Mouse (Mus musculus) neural tube, embryonic 12.5 days (tissue): Measurements from ENCODE around the gene Stx5a. TPM values are rescaled to one million over a fixed set of nuclear protein-coding genes. Genes with fewer than 3 reads are reported as not detected.
A peak's percentile ranks its signal among the peaks of the same experiment; 100 is the strongest.
"Not testable (repeated sequence)": the region's sequence is repeated elsewhere in the genome, so short reads cannot be mapped to it uniquely, and the experiment has no call there.

Experiments used
- ATAC-seq: fragments of 200-750 bp; cut with Nextera tagmentation; 2 replicates; pipeline ENCODE4 v1.8.0; 2017; ENCODE audit warnings: low read depth, mild to moderate bottlenecking, moderate TSS enrichment, moderate library complexity; ENCODE audit not compliant: low FRiP score
- H3K27ac ChIP-seq: fragments of 300-500 bp; sonication (generic); 2 replicates; pipeline ENCODE4 v1.5.1; 2016
- H3K27me3 ChIP-seq: fragments of 300-500 bp; sonication (generic); replicated peaks from 2 replicates; pipeline ENCODE4 v1.6.1; 2016; ENCODE audit warnings: mild to moderate bottlenecking
- H3K36me3 ChIP-seq: fragments of 300-500 bp; sonication (generic); 2 replicates; pipeline ENCODE4 v1.6.1; 2016; ENCODE audit warnings: mild to moderate bottlenecking
- H3K4me1 ChIP-seq: fragments of 300-500 bp; sonication (generic); 2 replicates; pipeline ENCODE4 v1.6.1; 2016
- H3K4me2 ChIP-seq: fragments of 300-500 bp; sonication (generic); replicated peaks from 2 replicates; pipeline ENCODE4 v1.6.1; 2016; ENCODE audit warnings: mild to moderate bottlenecking
- H3K4me3 ChIP-seq: fragments of 300-500 bp; sonication (generic); 2 replicates; pipeline ENCODE4 v1.5.1; 2016
- H3K9ac ChIP-seq: fragments of 300-500 bp; sonication (generic); 2 replicates; pipeline ENCODE4 v1.6.1; 2016; ENCODE audit warnings: mild to moderate bottlenecking
- H3K9me3 ChIP-seq: fragments of 300-500 bp; sonication (generic); 2 replicates; pipeline ENCODE4 v1.6.1; 2016; ENCODE audit warnings: mild to moderate bottlenecking
- WGBS: fragments of 180-500 bp; shearing (Covaris S2); methylation state at CpG from one replicate; pipeline ENCODE4 v1.1.7; 2016; 5-methylcytosine and 5-hydroxymethylcytosine counted together
- polyA plus RNA-seq: library from polyadenylated mRNA; unstranded; fragments of >200 nt; fragmentation: Nextera tagmentation; extraction: Ambion mirVana; gene quantifications from 2 replicates; pipeline ENCODE4 v1.2.1, GENCODE M21; 2016

The Stx5a gene
- polyA plus RNA-seq, 1 experiment from 2014 or later = 129 TPM

GRCm38 (mm10) chr19:8711506-8711905 is 29.7 kb upstream of the Stx5a start:
- Histone ChIP-seq H3K9ac (peak overlapping the region; percentile 90), H3K36me3 (peaks cover 51% of the 10 kb centered on the region), H3K27ac (no peak overlapping the region), H3K4me1 (peaks cover 21% of the 10 kb centered on the region), H3K4me2 (peak overlapping the region; percentile 68), H3K4me3 (peak overlapping the region; percentile 76; the same call in 1 of the 2 replicates), H3K9me3 (no peaks in the 10 kb centered on the region), H3K27me3 (no peaks in the 10 kb centered on the region)
- no peak for ATAC-seq
- WGBS = 84% methylated on average over 4 of the region's 4 CpGs

DNA sequence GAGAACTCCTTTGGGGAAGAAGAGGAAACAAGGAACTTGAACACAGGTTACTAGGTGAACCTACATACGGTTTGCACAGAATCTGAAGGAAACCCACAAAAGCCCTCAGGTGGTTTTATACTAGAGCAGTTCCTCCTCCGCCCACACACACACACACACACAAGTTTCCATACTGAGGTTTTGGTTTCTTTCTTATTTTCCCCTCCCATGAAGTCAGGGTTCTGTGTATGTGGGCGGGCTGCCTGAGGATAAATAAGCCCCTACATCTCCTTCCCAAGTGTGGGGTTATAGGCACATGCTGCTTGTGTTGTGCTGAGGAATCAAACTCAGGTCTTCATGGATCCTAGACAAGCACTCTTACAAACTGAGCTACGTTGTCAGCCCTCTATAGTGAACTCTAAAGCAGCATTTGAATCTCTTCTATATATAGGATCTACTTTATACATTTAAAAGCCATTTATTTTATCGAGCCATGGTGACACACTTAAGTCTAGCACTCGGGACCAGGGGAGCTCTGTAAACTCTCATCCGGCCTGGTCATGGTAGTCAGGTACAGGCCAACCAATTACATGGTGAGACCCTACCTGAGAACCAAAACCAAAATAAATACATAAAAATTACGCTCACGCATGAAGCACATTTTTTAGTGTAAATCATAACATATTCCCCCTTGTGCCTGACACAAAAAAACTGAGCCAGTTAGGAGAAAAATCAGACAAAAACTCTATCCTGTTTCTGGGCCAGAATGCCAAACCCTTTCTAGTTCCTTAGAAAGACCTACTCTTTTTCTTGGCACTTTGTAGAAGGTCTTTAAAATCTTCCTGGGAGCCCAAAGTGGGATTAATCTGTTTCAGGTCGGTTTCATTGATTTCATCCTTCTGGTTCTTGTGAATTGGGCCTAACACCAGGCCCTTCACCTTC is 29.0 kb upstream of the Stx5a start:
- no peak for ATAC-seq
- Histone ChIP-seq H3K4me2 (peak overlapping the region; percentile 68), H3K27me3 (no peaks in the 10 kb centered on the region), H3K4me1 (peaks cover 21% of the 10 kb centered on the region), H3K36me3 (peaks cover 45% of the 10 kb centered on the region), H3K9ac (peak overlapping the region; percentile 90), H3K27ac (peak overlapping the region; percentile 84; the same call in 1 of the 2 replicates), H3K9me3 (no peaks in the 10 kb centered on the region), H3K4me3 (peak overlapping the region; percentile 76)
- 67% methylated on average over 10 of the region's 10 CpGs for WGBS

GRCm38 (mm10) chr19:8712870-8713305 is 28.3 kb upstream of the Stx5a start:
- H3K4me1 ChIP-seq = peaks cover 21% of the 10 kb centered on the region
- under 1% methylated on average over 13 of the region's 13 CpGs for WGBS
- peak overlapping the region; percentile 90 for H3K9ac ChIP-seq
- peak; percentile 78 for ATAC-seq
- peak overlapping the region; percentile 76 for H3K4me3 ChIP-seq
- H3K27ac ChIP-seq = peak overlapping the region; percentile 84
- H3K36me3 ChIP-seq = peaks cover 39% of the 10 kb centered on the region
- no peaks in the 10 kb centered on the region for H3K27me3 ChIP-seq
- H3K9me3 ChIP-seq = no peaks in the 10 kb centered on the region
- H3K4me2 ChIP-seq = peak overlapping the region; percentile 68

DNA sequence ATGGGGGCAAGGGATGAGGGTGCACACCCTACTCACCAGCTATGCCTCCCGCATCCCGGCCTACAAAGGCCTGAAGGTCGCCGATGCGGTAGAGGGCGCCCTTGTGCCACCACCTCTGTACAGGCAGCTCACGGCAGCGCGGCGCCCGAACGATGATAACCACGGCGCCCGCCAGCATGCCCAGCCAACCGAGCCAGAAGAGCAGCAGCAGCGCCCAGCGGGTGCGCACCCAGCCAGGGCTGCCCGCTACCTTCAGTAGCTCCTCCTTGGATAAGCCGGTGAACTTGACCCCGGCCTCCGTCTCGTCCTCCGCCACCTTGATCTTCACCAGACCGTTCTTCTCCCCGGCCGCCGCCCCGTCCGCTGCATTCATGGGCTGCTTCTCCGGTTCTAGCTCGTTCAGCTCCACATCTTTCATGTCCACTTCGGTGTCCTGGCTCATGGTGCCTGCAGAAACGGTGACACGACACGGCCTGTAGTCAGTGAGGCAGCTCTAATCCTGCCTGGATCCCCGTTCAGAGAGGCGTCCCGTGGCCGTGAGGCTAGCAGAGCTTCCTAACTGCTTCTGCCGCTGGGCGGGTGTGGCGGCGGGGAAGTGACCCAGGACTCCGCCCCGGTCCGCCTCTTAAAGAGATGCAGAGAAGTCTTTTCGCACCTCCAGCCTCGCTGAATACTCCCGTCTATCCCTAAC is 27.8 kb upstream of the Stx5a start:
- peak; percentile 93 for ATAC-seq
- under 1% methylated on average over 51 of the region's 51 CpGs for WGBS
- peak overlapping the region; percentile 68 for H3K4me2 ChIP-seq
- no peaks in the 10 kb centered on the region for H3K9me3 ChIP-seq
- no peaks in the 10 kb centered on the region for H3K27me3 ChIP-seq
- H3K9ac ChIP-seq = peak overlapping the region; percentile 90
- peak overlapping the region; percentile 76 for H3K4me3 ChIP-seq
- H3K36me3 ChIP-seq = peaks cover 34% of the 10 kb centered on the region
- H3K4me1 ChIP-seq = peaks cover 21% of the 10 kb centered on the region
- H3K27ac ChIP-seq = peak overlapping the region; percentile 84

- Histone ChIP-seq H3K9me3 (no peaks in the 10 kb centered on the region), H3K9ac (peak overlapping the region; percentile 90), H3K4me1 (peaks cover 21% of the 10 kb centered on the region), H3K4me2 (peak overlapping the region; percentile 68), H3K4me3 (peak overlapping the region; percentile 76), H3K36me3 (peaks cover 27% of the 10 kb centered on the region), H3K27ac (peak overlapping the region; percentile 84), H3K27me3 (no peaks in the 10 kb centered on the region)
- 9% methylated on average over 13 of the region's 13 CpGs for WGBS
- peak; percentile 11 for ATAC-seq
Measured at GRCm38 (mm10) chr19:8713997-8714652, 27.1 kb upstream of the Stx5a start.

- no peaks in the 10 kb centered on the region for H3K27me3 ChIP-seq
- H3K9me3 ChIP-seq = no peaks in the 10 kb centered on the region
- H3K36me3 ChIP-seq = peaks cover 20% of the 10 kb centered on the region
- ATAC-seq = no peak
- no peak overlapping the region for H3K4me3 ChIP-seq
- WGBS = 78% methylated on average over 10 of the region's 10 CpGs
- no peak overlapping the region for H3K9ac ChIP-seq
- H3K4me1 ChIP-seq = peaks cover 21% of the 10 kb centered on the region
- H3K27ac ChIP-seq = no peak overlapping the region
- no peak overlapping the region for H3K4me2 ChIP-seq
Measured at GRCm38 (mm10) chr19:8714653-8715481, 26.3 kb upstream of the Stx5a start.

DNA sequence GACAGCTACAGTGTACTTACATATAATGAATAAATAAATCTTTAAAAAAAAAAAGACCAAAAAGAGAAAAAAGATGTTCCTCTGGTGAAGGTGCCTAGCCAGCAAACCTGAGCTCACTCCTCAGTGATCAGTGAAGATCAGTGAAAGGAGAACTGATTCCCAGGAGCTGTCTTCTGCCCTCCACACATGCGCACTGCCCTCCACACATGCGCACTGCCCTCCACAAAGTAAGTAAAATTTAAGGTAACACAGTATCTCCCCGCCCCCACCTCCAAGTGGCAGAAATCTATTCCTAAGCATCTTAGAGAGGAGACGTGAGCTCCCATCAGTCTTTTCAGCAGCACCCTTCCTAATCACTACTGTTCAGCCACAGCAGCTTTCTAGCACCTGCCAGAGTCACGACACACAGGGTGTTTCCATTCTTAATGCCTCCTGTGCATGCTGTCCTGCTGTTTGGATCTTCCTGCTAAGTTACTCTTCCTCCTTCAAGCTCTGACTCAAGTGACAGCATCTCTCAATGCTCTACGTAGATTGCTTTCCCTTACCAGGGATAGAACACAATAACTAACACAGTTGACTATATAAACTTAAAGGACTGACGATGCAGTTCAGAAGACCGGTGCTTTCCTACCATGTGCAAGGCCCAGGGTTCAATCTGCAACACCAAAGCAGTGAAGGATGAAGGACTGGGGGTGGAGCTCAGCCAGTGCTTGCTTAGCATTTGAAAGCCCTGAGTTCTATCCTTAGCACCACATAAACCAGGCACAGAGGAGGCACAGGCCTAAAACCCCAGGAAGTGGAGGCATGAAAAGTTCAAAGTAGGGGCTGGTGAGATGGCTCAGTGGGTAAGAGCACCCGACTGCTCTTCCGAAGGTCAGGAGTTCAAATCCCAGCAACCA is 25.1 kb upstream of the Stx5a start:
- no peak overlapping the region for H3K4me3 ChIP-seq
- ATAC-seq = no peak

DNA sequence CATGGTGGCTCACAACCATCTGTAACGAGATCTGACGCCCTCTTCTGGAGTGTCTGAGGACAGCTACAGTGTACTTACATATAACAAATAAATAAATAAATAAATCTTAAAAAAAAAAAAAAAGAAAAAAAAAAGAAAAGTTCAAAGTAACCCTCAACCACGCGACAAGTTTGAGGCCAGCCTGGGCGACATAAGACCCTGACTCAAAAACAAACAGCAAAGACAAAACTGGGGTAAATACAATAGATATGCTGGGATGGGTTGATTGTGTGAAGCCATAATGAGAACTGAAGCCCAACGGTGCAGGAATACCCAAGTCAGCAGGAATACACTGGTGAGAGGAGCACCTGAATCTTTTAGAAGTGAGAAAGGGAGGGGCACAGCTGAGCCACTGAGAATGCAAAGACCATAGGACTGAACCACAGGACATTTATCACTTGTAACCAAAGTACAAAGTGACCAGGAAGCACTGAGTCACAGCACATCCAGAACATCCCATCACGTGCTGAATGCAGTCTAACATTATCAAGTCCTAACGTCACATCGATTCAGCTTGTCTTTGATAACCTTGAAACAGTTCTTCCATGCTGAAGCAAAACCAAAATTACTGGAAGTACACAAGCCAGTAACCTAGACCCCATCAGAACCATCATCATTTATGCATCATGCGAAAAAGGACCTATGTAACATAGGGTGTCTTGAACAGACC is 24.3 kb upstream of the Stx5a start:
- no peak overlapping the region for H3K9ac ChIP-seq
- H3K9me3 ChIP-seq = no peaks in the 10 kb centered on the region
- H3K27me3 ChIP-seq = no peaks in the 10 kb centered on the region
- H3K4me3 ChIP-seq = no peak overlapping the region
- no peak overlapping the region for H3K4me2 ChIP-seq
- no peak for ATAC-seq
- WGBS = 66% methylated on average over 9 of the region's 10 CpGs
- H3K36me3 ChIP-seq = 0 out of 2 replicates have a peak, but pooled peaks cover under 1% of the 10 kb centered on the region
- H3K4me1 ChIP-seq = peaks cover 14% of the 10 kb centered on the region
- no peak overlapping the region for H3K27ac ChIP-seq

More for the DNA sequence above, 25.1 kb upstream of the Stx5a start:
- Histone ChIP-seq H3K36me3 (peaks cover 7% of the 10 kb centered on the region; the same call in 1 of the 2 replicates), H3K9me3 (no peaks in the 10 kb centered on the region), H3K4me2 (no peak overlapping the region), H3K4me1 (peaks cover 15% of the 10 kb centered on the region), H3K27me3 (no peaks in the 10 kb centered on the region), H3K27ac (no peak overlapping the region), H3K9ac (no peak overlapping the region)
- WGBS = 64% methylated on average over 10 of the region's 10 CpGs

DNA sequence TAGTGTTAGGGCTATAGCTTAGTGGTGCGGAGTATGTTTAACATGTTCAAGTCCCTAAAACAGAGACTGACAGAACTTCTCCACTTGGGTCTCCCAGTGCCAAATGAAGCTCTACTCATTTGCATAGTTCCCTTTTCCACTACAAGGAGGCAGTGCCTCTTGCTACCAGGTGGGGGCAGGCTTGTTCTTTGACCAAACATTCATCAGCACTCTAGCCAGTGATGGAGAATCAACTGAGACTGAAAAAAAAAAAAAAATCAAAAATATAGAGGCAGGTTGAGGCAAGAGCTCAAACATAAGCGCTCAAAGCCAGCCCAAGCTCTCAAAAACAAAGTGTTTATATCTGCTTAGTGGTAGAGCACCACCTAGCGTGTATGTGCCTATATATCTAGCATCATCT is 22.9 kb upstream of the Stx5a start:
- no peak overlapping the region for H3K4me3 ChIP-seq
- 75% methylated on average over 3 of the region's 3 CpGs for WGBS
- no peaks in the 10 kb centered on the region for H3K9me3 ChIP-seq
- no peaks in the 10 kb centered on the region for H3K27me3 ChIP-seq
- ATAC-seq = no peak
- no peaks in the 10 kb centered on the region for H3K36me3 ChIP-seq
- no peak overlapping the region for H3K27ac ChIP-seq
- H3K4me2 ChIP-seq = no peak overlapping the region
- peaks cover 13% of the 10 kb centered on the region for H3K4me1 ChIP-seq
- no peak overlapping the region for H3K9ac ChIP-seq

GRCm38 (mm10) chr19:8719037-8719436 is 22.2 kb upstream of the Stx5a start:
- H3K9me3 ChIP-seq, H3K36me3 ChIP-seq, H3K9ac ChIP-seq, H3K4me2 ChIP-seq, H3K4me3 ChIP-seq, ATAC-seq, H3K27me3 ChIP-seq, H3K27ac ChIP-seq: not testable (repeated sequence)
- H3K4me1 ChIP-seq = peaks cover 13% of the 10 kb centered on the region
